Mouse (Mus musculus) thymus, postnatal 4 days (tissue): ENCODE measurements around the gene Krtap1-3.

Experiments
- DNase-seq: peaks from one replicate; pipeline ENCODE4 v3.0.0; 2021

Krtap1-3 gene

GRCm38 (mm10) chr11:99557976-99558745 is 33.0 kb downstream of the Krtap1-3 start:
- DNase-seq = no peak

- DNase-seq = no peak
Observed at GRCm38 (mm10) chr11:99556753-99557152, 34.4 kb downstream of the Krtap1-3 start, which contains the start of gene Krtap3-2. Gene Krtap3-2, minus strand, starts transcription at chr11:99556853.

GRCm38 (mm10) chr11:99556195-99556594 is 34.9 kb downstream of the Krtap1-3 start:
- DNase-seq = no peak

GRCm38 (mm10) chr11:99550765-99551164 is 40.4 kb downstream of the Krtap1-3 start, which contains the start of gene Krtap3-3:
Gene Krtap3-3, minus strand, starts transcription at chr11:99550865.
- DNase-seq = no peak

GRCm38 (mm10) chr11:99547892-99548291 is 43.2 kb downstream of the Krtap1-3 start:
- no peak for DNase-seq
